In genomic region chr4:132421556-132421922, GRCm38 (mm10) we compare ENCODE assay signal across 8 mouse cellular contexts. TPM values are rescaled to one million over a fixed set of nuclear protein-coding genes. Genes with fewer than 3 reads are reported as not detected.
A peak's percentile ranks its signal among the peaks of the same experiment; 100 is the strongest.
DNase-seq lines count a peak whose midpoint lies in the region; ATAC-seq and TF ChIP-seq lines count a peak whose summit lies in the region.

No protein-coding gene starts in this region.

- no peak for ATAC-seq in erythroblast, adult 5-6 weeks (replicated peaks; ENCODE audit: low FRiP score, poor library complexity, severe bottlenecking)
- ATAC-seq in intestine, embryonic 16.5 days: 0 out of 2 replicates have a peak, but pooled peaks have one; percentile 19
- ATAC-seq in neural tube, embryonic 13.5 days (ENCODE audit: low read depth): no peak

- peaks cover 18% of the 10 kb centered on the region for H3K36me3 ChIP-seq in erythroblast, embryonic 14.5 days (ENCODE audit: control insufficient read depth)
- no peaks in the 10 kb centered on the region for H3K36me3 ChIP-seq in thymus, adult 2 months (ENCODE audit: control insufficient read depth, insufficient read depth, low read length)
- no peaks in the 10 kb centered on the region for H3K36me3 ChIP-seq in intestine, embryonic 16.5 days (ENCODE audit: control insufficient read depth, insufficient read depth, low read length)
- H3K36me3 ChIP-seq in neural tube, embryonic 13.5 days: no peaks in the 10 kb centered on the region

- H3K4me2 ChIP-seq in intestine, embryonic 16.5 days (ENCODE audit: low read depth, low read length): peak overlapping the region; percentile 60
- H3K4me2 ChIP-seq in neural tube, embryonic 13.5 days: peak overlapping the region; percentile 73

- H3K9ac ChIP-seq in intestine, embryonic 16.5 days (ENCODE audit: low read depth, low read length): peak overlapping the region; percentile 92
- H3K9ac ChIP-seq in neural tube, embryonic 13.5 days: peak overlapping the region; percentile 81

- H3K27me3 ChIP-seq in erythroblast, embryonic 14.5 days (ENCODE audit: control insufficient read depth): no peaks in the 10 kb centered on the region
- no peaks in the 10 kb centered on the region for H3K27me3 ChIP-seq in thymus, adult 2 months (ENCODE audit: control insufficient read depth, insufficient read depth, low read length)
- no peaks in the 10 kb centered on the region for H3K27me3 ChIP-seq in intestine, embryonic 16.5 days (replicated peaks; ENCODE audit: control insufficient read depth, insufficient read depth, low read length)
- no peaks in the 10 kb centered on the region for H3K27me3 ChIP-seq in neural tube, embryonic 13.5 days

- TF ChIP-seq CTCF in thymus, adult 2 months (IDR thresholded peaks at IDR 0.05; ENCODE audit: borderline replicate concordance, control insufficient read depth, extremely low read depth, insufficient read depth, low read length, poor library complexity): no peak

- H3K4me1 ChIP-seq in erythroblast, embryonic 14.5 days (ENCODE audit: control insufficient read depth): peaks cover 65% of the 10 kb centered on the region
- no peaks in the 10 kb centered on the region for H3K4me1 ChIP-seq in thymus, adult 2 months (replicated peaks; ENCODE audit: control insufficient read depth, insufficient read depth, low read length)
- peaks cover 3% of the 10 kb centered on the region for H3K4me1 ChIP-seq in intestine, embryonic 16.5 days (ENCODE audit: control insufficient read depth, insufficient read depth, low read length)
- peaks cover 22% of the 10 kb centered on the region for H3K4me1 ChIP-seq in neural tube, embryonic 13.5 days (replicated peaks)

- no peak for TF ChIP-seq POLR2A in thymus, adult 2 months (IDR thresholded peaks at IDR 0.05; ENCODE audit: control insufficient read depth, extremely low read depth, insufficient read depth, low read length, poor library complexity)

- WGBS in thymus, adult 2 months: under 1% methylated on average over 13 of the region's 13 CpGs
- WGBS in intestine, embryonic 16.5 days: under 1% methylated on average over 13 of the region's 13 CpGs
- WGBS in neural tube, embryonic 13.5 days: 0% methylated on average over 13 of the region's 13 CpGs

- H3K4me3 ChIP-seq in erythroblast, embryonic 14.5 days (replicated peaks): peak overlapping the region; percentile 100
- H3K4me3 ChIP-seq in thymus, adult 2 months (ENCODE audit: control insufficient read depth, insufficient read depth, low read length): peak overlapping the region; percentile 97
- peak overlapping the region; percentile 82 for H3K4me3 ChIP-seq in intestine, embryonic 16.5 days (ENCODE audit: low read length)
- H3K4me3 ChIP-seq in neural tube, embryonic 13.5 days: peak overlapping the region; percentile 90

- H3K9me3 ChIP-seq in erythroblast, embryonic 14.5 days (ENCODE audit: control insufficient read depth, low read length): peaks cover 5% of the 10 kb centered on the region
- H3K9me3 ChIP-seq in intestine, embryonic 16.5 days (ENCODE audit: control insufficient read depth, low read length): no peaks in the 10 kb centered on the region
- no peaks in the 10 kb centered on the region for H3K9me3 ChIP-seq in neural tube, embryonic 13.5 days

- H3K27ac ChIP-seq in thymus, adult 2 months (ENCODE audit: control insufficient read depth, insufficient read depth, low read length): no peak overlapping the region
- H3K27ac ChIP-seq in intestine, embryonic 16.5 days (ENCODE audit: low read length): peak overlapping the region; percentile 99
- peak overlapping the region; percentile 94 for H3K27ac ChIP-seq in neural tube, embryonic 13.5 days (replicated peaks)

- no peak for DNase-seq in thymus, adult 2 months
- DNase-seq in thymus, postnatal 25 days: no peak
- DNase-seq in gastrocnemius, postnatal 10 days: no peak
- DNase-seq in kidney, adult 11 months: no peak

RNA-seq across cellular contexts. Expression of gene Phactr4, which starts 0.8 kb away (rescaled TPM):
- 0.52 and 0.57 TPM in 2 replicates for polyA plus RNA-seq in erythroblast, embryonic 14.5 days (2012)
- total RNA-seq in erythroblast, adult 5-6 weeks (2015; ENCODE audit: low replicate concordance): 8.8 and 16.9 TPM in 2 replicates
- total RNA-seq in erythroblast, adult 5-6 weeks (2017; ENCODE audit: low replicate concordance): 14.1 and 28.0 TPM in 2 replicates
- polyA plus RNA-seq in thymus, adult 2 months (2012; rRNA removed): 11.3 and 13.0 TPM in 2 replicates
- 15.9 and 17.2 TPM in 2 replicates for polyA plus RNA-seq in intestine, embryonic 16.5 days (2015; fragmentation: Nextera tagmentation; extraction: Ambion mirVana)
- 9.6 and 13.7 TPM in 2 replicates for polyA plus RNA-seq in neural tube, embryonic 13.5 days (2015; fragmentation: Nextera tagmentation; extraction: Ambion mirVana)
- total RNA-seq in gastrocnemius, postnatal 10 days (2021): 10 to 100 TPM; 16.3 to 18.4 TPM

RNA-seq across cellular contexts. Expression of gene Med18, which starts 42.2 kb away (rescaled TPM):
- 0.37 and 0.49 TPM in 2 replicates for polyA plus RNA-seq in erythroblast, embryonic 14.5 days (2012)
- total RNA-seq in erythroblast, adult 5-6 weeks (2015; ENCODE audit: low replicate concordance): 2.5 and 5.6 TPM in 2 replicates
- total RNA-seq in erythroblast, adult 5-6 weeks (2017; ENCODE audit: low replicate concordance): 2.8 and 4.0 TPM in 2 replicates
- 6.7 and 10.4 TPM in 2 replicates for polyA plus RNA-seq in thymus, adult 2 months (2012; rRNA removed)
- 15.2 and 18.4 TPM in 2 replicates for polyA plus RNA-seq in intestine, embryonic 16.5 days (2015; fragmentation: Nextera tagmentation; extraction: Ambion mirVana)
- 15.1 and 16.1 TPM in 2 replicates for polyA plus RNA-seq in neural tube, embryonic 13.5 days (2015; fragmentation: Nextera tagmentation; extraction: Ambion mirVana)
- 1 to 10 TPM; 5.1 to 6.5 TPM for total RNA-seq in gastrocnemius, postnatal 10 days (2021)
